Mouse (Mus musculus): ENCODE measurements around the gene Spice1.

- peak; percentile 31; the same call in 1 of the 2 replicates for TF ChIP-seq CTCF (IDR thresholded peaks at IDR 0.05; ENCODE audit: control insufficient read depth, insufficient read depth, insufficient replicate concordance, low read depth, low read length)
- TF ChIP-seq POLR2A (IDR thresholded peaks at IDR 0.05; ENCODE audit: control insufficient read depth, low read depth, low read length) = peak; percentile 85
Measured at GRCm38 (mm10) chr16:44347071-44347901, at the start of gene Spice1.

All from testis, adult 2 months (tissue).